12 mouse cellular contexts compared by ENCODE assay signal in the genomic region with DNA sequence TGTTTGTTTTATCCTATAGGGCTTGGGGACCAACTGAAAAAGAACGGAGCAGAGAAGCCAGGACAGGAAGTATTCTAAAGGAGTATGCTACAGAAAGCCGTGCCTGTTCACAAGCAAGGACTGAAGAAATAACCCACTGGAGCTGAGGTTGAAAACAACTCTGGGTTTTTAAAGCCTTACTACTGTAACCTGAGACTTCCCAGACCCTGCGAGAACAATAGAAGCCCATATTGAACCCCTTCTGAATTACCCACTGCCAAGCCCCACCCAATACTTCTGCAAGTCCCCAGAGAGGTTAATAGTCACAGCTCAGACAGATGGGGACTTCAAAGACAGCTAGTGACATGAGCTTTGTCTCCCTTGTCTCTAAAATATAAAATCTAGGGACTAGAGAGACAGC. TPM values are rescaled to one million over a fixed set of nuclear protein-coding genes. Genes with fewer than 3 reads are reported as not detected.
A peak's percentile ranks its signal among the peaks of the same experiment; 100 is the strongest.
DNase-seq lines count a peak whose midpoint lies in the region; ATAC-seq lines count a peak whose summit lies in the region.
"Had no signal": no experiment of that assay in that cellular context is flagged by ENCODE, and none has a peak within 500 bp of the region (broad histone marks: within the 10 kb centered on the region; RNA-seq: fewer than 3 reads in every experiment).

No protein-coding gene starts in this region.

- H3K9ac ChIP-seq in forebrain, embryonic 12.5 days = no peak overlapping the region
- no peak overlapping the region for H3K9ac ChIP-seq in forebrain, embryonic 14.5 days (ENCODE audit: low read length)
- no peak overlapping the region for H3K9ac ChIP-seq in kidney, embryonic 16.5 days (replicated peaks; ENCODE audit: low read length)
- H3K9ac ChIP-seq in limb, embryonic 11.5 days (ENCODE audit: low read length) = no peak overlapping the region

- 0 out of 2 replicates have a peak, but pooled peaks cover 4% of the 10 kb centered on the region for H3K27me3 ChIP-seq in forebrain, embryonic 12.5 days
- no peaks in the 10 kb centered on the region for H3K27me3 ChIP-seq in forebrain, embryonic 14.5 days (replicated peaks; ENCODE audit: control insufficient read depth, insufficient read depth, low read length)
- H3K27me3 ChIP-seq in kidney, embryonic 16.5 days (ENCODE audit: insufficient read depth, low read length) = no peaks in the 10 kb centered on the region
- no peaks in the 10 kb centered on the region for H3K27me3 ChIP-seq in limb, embryonic 11.5 days (ENCODE audit: control insufficient read depth, insufficient read depth, low read length)

- DNase-seq in forebrain, embryonic 14.5 days (ENCODE audit: low spot score) = no peak
- DNase-seq in kidney, postnatal 14 days = no peak
- DNase-seq in ES-CJ7 (ENCODE audit: low read depth, low spot score) = peak; percentile 47
- DNase-seq in limb, embryonic 11.5 days (ENCODE audit: low spot score) = no peak
- DNase-seq in ovary, postnatal 10 days (ENCODE audit: low spot score) = no peak
- no peak for DNase-seq in frontal cortex, postnatal 36 days (ENCODE audit: low spot score in 2 of 2)
- DNase-seq: cerebellum, adult 9-10 months; kidney, postnatal 25 days had no signal

- H3K4me2 ChIP-seq in forebrain, embryonic 12.5 days = no peak overlapping the region
- H3K4me2 ChIP-seq in forebrain, embryonic 14.5 days (ENCODE audit: low read length) = no peak overlapping the region
- H3K4me2 ChIP-seq in kidney, embryonic 16.5 days (replicated peaks; ENCODE audit: low read depth, low read length) = no peak overlapping the region
- no peak overlapping the region for H3K4me2 ChIP-seq in limb, embryonic 11.5 days (ENCODE audit: low read depth, severe bottlenecking)

- H3K9me3 ChIP-seq in forebrain, embryonic 12.5 days = no peaks in the 10 kb centered on the region
- no peaks in the 10 kb centered on the region for H3K9me3 ChIP-seq in forebrain, embryonic 14.5 days (replicated peaks; ENCODE audit: control insufficient read depth, low read length)
- no peaks in the 10 kb centered on the region for H3K9me3 ChIP-seq in kidney, embryonic 16.5 days (ENCODE audit: low read length)
- no peaks in the 10 kb centered on the region for H3K9me3 ChIP-seq in limb, embryonic 11.5 days (ENCODE audit: control insufficient read depth, low read length)

- peaks cover 55% of the 10 kb centered on the region for H3K4me1 ChIP-seq in forebrain, embryonic 12.5 days
- peaks cover 22% of the 10 kb centered on the region for H3K4me1 ChIP-seq in forebrain, embryonic 14.5 days (ENCODE audit: control insufficient read depth, insufficient read depth, low read length)
- H3K4me1 ChIP-seq in kidney, embryonic 16.5 days (ENCODE audit: insufficient read depth, low read length) = peaks cover 52% of the 10 kb centered on the region
- peaks cover 22% of the 10 kb centered on the region for H3K4me1 ChIP-seq in limb, embryonic 11.5 days (ENCODE audit: control insufficient read depth, insufficient read depth, low read length)

- 43% methylated on average over 3 of the region's 3 CpGs for WGBS in forebrain, embryonic 12.5 days
- WGBS in forebrain, embryonic 14.5 days = 27% methylated on average over 3 of the region's 3 CpGs
- WGBS in kidney, embryonic 16.5 days = 7% methylated on average over 3 of the region's 3 CpGs
- 18% methylated on average over 3 of the region's 3 CpGs for WGBS in limb, embryonic 11.5 days

- no peak for ATAC-seq in forebrain, embryonic 12.5 days (ENCODE audit: low FRiP score)
- ATAC-seq in forebrain, embryonic 14.5 days = no peak
- no peak for ATAC-seq in kidney, embryonic 16.5 days (ENCODE audit: low FRiP score, low TSS enrichment)
- ATAC-seq in limb, embryonic 11.5 days (ENCODE audit: insufficient number of reproducible peaks, low FRiP score, low TSS enrichment, low read depth) = peak; percentile 52
- ATAC-seq: lung, postnatal 0 days; midbrain, embryonic 16.5 days had no signal

- H3K36me3 ChIP-seq in forebrain, embryonic 12.5 days (replicated peaks) = no peaks in the 10 kb centered on the region
- no peaks in the 10 kb centered on the region for H3K36me3 ChIP-seq in forebrain, embryonic 14.5 days (ENCODE audit: control insufficient read depth, insufficient read depth, low read length)
- H3K36me3 ChIP-seq in kidney, embryonic 16.5 days (ENCODE audit: insufficient read depth, low read length) = no peaks in the 10 kb centered on the region
- H3K36me3 ChIP-seq in limb, embryonic 11.5 days (ENCODE audit: control insufficient read depth, insufficient read depth, low read length) = no peaks in the 10 kb centered on the region

- no peak overlapping the region for H3K4me3 ChIP-seq in forebrain, embryonic 12.5 days (replicated peaks)
- H3K4me3 ChIP-seq in forebrain, embryonic 14.5 days (ENCODE audit: low read depth, low read length) = no peak overlapping the region
- H3K4me3 ChIP-seq in kidney, embryonic 16.5 days (ENCODE audit: low read length) = no peak overlapping the region
- no peak overlapping the region for H3K4me3 ChIP-seq in limb, embryonic 11.5 days (ENCODE audit: low read depth, low read length)

- peak overlapping the region; percentile 50; the same call in 1 of the 2 replicates for H3K27ac ChIP-seq in forebrain, embryonic 12.5 days
- no peak overlapping the region for H3K27ac ChIP-seq in forebrain, embryonic 14.5 days (ENCODE audit: low read depth, low read length)
- 0 out of 2 replicates have a peak overlapping the region, but pooled peaks have one; percentile 3 for H3K27ac ChIP-seq in kidney, embryonic 16.5 days (ENCODE audit: low read length)
- H3K27ac ChIP-seq in limb, embryonic 11.5 days (replicated peaks; ENCODE audit: low read depth, low read length) = peak overlapping the region; percentile 23

RNA-seq across cellular contexts. Expression of a gene that starts 44.4 kb away (rescaled TPM):
- 15.2 and 19.2 TPM in 2 replicates for polyA plus RNA-seq in forebrain, embryonic 12.5 days (2016; fragmentation: Nextera tagmentation; extraction: Ambion mirVana)
- 19.5 and 24.6 TPM in 2 replicates for polyA plus RNA-seq in forebrain, embryonic 14.5 days (2014; fragmentation: Nextera tagmentation; extraction: Ambion mirVana)
- polyA plus RNA-seq in kidney, embryonic 16.5 days (2015; fragmentation: Nextera tagmentation; extraction: Ambion mirVana) = 4.4 and 5.3 TPM in 2 replicates
- 12.4 and 15.0 TPM in 2 replicates for polyA plus RNA-seq in limb, embryonic 11.5 days (2014; fragmentation: Nextera tagmentation; extraction: Ambion mirVana)
